Mouse (Mus musculus): Measurements from ENCODE around the gene Rnf115.
"Not testable (repeated sequence)": the region's sequence is repeated elsewhere in the genome, so short reads cannot be mapped to it uniquely, and the experiment has no call there.

Gene Rnf115

DNA sequence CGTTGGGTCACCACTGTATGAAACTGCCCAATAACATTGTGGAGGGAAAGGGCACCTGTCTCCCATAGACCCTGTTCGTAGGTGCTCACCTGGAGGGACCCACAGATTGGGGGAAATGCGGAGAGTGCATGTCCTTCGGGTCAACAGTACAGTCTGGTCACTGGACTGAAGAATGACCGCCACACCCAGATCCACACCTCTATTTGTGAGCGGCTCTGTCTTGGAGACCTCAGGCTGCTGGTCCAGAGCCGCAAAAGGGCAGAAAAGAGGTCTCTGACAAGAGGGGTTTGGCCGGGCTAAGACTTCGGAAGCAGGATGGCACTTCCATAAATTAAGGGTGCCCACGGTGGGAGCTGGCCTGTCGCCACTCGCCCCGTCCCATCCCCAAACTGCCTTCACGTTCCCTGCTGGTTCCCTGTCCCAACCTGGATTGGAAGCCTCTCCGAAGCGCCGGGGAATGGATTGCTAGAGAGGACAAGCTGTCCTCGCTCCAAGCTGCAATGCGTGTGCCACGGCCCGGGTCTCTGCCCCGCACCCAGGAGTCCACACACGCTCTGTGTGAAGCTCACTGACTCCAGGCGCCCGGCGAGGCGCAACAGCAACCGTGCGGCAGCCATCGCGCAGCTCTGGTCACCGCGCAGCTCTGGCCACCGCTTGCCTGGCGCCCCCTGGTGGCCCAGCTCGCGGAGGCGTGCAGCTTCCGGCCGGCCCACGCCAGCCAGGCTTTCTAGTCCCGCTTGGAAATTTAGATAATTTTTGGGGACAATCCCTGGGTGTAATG is 19.4 kb upstream of the Rnf115 start, which contains the start of gene Nudt17:
TSS of gene Nudt17 (minus strand) at position 660 of the 781 bp plus-strand sequence.
- DNase-seq (ENCODE audit: low read depth): peak; percentile 79

- DNase-seq (ENCODE audit: low read depth): no peak
Measured at GRCm38 (mm10) chr3:96708684-96709064, 18.8 kb upstream of the Rnf115 start.

- DNase-seq (ENCODE audit: low read depth): no peak
Measured at GRCm38 (mm10) chr3:96714286-96714685, 13.2 kb upstream of the Rnf115 start.

- peak; percentile 47 for DNase-seq (ENCODE audit: low read depth)
Measured at GRCm38 (mm10) chr3:96715854-96716253, 11.6 kb upstream of the Rnf115 start.

DNA sequence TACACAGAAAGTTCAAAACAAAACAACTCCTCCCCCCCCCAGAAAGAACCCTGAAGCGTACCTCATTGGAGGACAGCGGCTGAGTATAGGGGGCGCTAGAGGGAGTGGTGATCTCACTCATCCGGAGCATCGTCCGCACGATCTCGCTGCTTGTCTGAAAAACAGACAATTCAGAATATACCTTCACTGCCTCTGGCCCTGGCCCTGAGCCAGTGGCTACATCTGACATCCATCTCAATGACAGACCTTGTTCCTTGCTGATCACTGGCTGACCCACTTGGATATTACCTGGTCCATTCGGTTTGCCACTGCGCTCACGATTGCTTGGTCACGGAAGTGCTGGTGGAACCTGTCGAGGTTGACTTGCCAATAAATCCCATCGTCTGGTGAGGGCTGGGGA is 8.3 kb upstream of the Rnf115 start:
- DNase-seq (ENCODE audit: low read depth): peak; percentile 42

DNA sequence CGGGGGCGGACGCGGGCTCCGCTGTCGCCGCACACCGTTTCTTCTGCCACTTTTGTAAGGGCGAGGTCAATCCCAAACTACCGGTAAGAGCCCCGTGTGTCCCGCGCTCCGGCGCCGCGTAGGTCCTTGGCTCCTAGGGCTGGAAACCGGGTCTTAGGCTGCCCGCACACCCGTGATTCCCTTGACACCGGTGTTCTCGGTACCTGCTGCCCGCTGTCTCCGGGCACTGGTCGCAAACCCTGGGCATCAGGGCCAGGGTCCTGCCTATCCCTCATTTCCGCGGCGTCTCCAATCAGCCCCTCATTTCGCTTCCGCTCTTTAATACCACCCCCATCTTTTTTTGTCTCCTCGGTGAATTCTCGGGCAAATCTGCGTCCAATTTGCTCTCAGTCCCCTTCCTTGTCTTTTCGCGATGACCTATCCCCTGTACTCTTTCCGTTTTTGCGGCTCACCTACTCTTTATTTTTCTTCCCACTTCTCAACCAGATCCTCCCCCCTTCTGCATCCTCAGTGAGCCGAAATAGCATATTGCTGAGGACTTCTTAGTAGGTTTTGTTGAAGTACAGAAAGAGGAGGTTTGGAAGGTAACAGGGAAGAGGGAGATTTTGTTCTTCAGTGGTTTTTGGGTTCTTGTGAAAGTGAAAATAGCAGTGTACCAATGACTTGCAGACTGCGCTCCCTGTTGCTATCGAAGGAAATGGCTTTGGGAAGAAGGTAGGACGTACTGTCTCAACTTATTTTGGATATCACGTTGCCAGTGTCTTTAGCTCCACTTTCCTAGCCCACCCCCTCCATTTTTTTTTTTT is 567 bp downstream of the Rnf115 start:
- peak; percentile 78 for DNase-seq (ENCODE audit: low read depth)

GRCm38 (mm10) chr3:96728634-96729402 is 1.4 kb downstream of the Rnf115 start:
- DNase-seq (ENCODE audit: low read depth): no peak

DNA sequence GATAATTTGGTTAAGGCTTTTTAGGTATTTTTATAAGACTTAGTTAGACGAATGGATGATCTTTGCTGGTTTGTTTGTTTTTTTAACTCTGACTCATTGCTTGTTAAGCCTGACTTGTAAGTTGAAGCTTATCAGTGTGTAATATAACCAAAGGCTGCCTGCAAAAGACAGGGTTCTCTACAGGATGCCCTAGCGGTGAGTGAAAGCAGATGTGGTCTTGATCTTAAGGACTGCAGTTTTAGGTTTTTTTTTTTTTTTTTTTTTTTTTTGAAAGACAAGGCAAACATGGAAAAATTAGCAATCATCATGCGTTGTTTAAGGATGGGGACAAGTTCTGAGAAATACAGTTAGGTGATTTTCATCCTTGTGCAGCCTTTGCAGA is 1.9 kb downstream of the Rnf115 start:
- peak; percentile 74 for DNase-seq (ENCODE audit: low read depth)

DNA sequence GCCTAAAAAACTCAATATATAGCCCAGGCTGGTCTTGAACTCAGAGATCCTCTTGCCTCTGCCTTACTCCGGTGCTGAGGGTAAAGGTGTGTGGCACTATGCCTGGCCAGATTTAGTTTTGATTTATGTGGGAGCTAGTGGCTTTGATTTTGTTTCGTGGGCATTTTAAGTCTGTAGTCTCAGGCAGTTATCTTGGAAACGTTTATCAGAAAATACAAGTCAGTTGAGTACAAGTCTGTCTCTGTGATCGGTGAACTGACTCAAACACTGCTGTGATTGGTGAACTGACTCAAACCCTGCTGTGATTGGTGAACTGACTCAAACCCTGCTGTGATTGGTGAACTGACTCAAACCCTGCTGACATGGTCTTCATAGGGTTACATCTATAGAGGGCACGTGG is 3.3 kb downstream of the Rnf115 start:
- no peak for DNase-seq (ENCODE audit: low read depth)

DNA sequence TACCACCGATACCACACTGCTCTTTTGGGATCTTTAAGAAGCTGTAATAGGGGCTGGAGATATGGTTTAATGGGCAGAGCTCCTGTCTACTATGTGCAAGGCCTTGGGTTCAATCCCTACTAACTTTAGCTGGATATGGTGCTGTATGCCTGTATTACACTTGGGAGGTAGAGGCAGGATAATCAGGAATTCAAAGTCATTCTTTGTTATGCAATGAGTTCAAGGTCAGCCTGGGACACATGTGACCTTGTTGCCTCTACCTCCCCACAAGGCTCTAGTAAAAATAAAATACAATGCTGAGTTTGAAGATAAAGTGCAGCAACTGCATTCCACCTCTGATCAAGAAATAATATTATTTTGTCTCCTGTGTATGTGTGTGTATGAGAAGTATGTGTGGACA is 6.5 kb downstream of the Rnf115 start:
- no peak for DNase-seq (ENCODE audit: low read depth)

DNA sequence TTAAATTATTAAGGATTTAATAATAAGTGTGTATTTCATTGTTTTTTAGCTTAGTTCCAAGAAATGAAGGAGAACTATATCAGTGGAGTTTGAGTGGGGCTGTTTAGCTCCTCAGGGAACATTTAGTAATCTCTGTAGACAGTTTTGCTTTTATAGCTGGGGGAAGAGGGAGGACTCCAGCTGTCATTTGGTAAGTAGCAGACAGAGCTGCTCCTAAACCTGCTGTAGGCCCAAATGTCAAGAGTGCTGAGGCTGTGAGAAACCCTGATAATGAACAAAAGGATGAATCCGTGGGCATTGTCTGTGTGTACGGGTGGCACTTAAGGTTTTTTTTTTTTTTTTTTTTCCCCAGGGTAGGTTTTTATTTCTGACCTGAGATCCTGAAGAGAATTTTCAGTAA is 7.7 kb downstream of the Rnf115 start:
- DNase-seq (ENCODE audit: low read depth): no peak

- DNase-seq (ENCODE audit: low read depth): no peak
Measured at GRCm38 (mm10) chr3:96737013-96737740, 9.7 kb downstream of the Rnf115 start.

DNA sequence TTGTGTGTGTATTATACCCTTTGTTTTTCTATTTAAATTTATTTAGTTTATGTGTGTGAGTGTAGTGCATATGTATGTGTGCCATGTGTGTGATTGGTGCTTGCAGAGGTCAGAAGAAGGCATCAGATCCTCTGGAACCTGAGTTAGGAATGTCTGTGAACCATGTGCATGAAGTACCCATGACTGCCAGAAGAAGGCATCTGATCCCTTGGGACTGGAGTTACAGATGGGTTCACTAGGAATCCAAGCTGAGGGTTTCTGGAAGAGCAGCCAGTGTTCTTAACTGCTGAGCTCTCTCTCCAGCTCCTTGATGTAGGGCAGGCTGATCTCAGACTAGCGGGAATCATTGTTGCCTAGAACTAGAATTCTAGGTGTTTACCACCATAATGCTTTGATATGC is 10.5 kb downstream of the Rnf115 start:
- DNase-seq (ENCODE audit: low read depth): no peak

DNA sequence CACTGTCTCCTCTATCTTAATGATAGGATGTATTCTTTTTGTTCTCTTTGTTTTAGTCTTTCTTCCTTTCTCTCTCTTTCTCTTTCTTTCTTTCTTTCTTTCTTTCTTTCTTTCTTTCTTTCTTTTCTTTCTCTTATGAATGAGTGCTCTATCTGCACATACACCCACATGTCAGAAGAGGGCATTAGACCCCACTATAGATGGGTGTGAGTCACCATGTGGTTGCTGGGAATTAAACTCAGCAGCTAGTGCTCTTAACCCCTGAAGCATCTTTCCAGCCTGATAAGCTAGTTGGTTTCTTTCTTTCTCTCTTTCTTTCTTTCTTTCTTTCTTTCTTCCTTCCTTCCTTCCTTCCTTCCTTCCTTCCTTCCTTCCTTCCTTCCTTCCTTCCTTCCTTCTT is 12.8 kb downstream of the Rnf115 start:
- DNase-seq (ENCODE audit: low read depth): not testable (repeated sequence)

- DNase-seq (ENCODE audit: low read depth): no peak
Measured at GRCm38 (mm10) chr3:96744348-96744747, 16.9 kb downstream of the Rnf115 start.

DNA sequence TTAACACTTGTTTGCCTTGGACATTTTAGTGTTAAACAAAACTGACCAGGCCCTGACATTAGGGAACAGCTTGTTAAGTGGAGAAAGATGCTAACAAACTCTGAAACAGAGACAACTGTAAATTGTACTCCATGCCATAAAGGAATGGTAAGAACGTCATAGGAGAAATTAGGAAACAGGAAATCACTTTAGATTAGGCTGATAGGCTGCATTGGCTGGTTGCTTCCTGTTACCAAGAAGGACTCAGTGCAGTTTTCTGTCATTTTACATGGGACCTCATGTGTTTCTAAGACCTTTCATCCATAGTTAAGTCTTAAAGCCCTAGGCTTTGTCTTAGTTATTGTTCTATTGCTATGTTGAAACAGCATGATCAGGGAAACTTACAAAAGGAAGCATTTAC is 19.4 kb downstream of the Rnf115 start:
- DNase-seq (ENCODE audit: low read depth): no peak

DNA sequence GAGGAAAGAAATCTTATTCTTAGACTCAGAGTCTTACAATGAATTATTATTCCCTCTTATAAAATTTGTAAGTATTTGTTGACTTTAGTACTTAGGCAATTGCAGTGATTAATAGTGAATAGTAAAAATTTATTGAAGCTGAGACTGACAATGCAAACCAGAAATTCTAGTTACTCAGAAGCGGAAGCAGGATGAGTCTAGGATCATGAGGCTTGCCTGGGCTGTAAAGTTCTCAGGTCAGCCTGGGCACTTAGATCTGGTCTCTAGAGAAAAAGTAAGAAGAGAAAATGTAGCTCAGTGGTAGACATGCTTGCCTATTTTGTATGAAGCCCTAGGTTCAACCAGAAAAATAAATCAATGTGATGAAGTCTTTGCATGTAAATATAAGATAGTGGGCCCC is 28.5 kb downstream of the Rnf115 start:
- no peak for DNase-seq (ENCODE audit: low read depth)

- DNase-seq (ENCODE audit: low read depth): no peak
Measured at GRCm38 (mm10) chr3:96757691-96758090, 30.2 kb downstream of the Rnf115 start.

DNA sequence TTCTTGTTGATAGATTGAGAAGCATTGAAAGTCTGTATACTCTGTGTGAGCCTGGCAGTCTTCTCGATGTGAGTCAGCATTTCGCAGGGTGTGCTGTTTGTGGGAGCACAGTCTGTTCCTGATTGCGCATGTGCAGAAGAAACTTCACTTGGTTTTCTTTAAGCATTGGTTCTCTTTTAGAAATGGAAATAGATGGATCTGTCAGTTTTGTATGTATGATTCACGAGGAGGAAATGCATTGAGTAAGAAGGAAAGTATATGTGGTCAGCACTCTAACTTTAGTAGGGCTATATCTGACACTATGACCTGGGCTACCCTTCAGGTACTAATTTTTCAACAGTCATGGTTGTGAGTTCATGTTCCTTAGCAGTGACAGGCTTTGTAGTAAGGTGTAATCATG is 32.2 kb downstream of the Rnf115 start:
- peak; percentile 69 for DNase-seq (ENCODE audit: low read depth)

DNA sequence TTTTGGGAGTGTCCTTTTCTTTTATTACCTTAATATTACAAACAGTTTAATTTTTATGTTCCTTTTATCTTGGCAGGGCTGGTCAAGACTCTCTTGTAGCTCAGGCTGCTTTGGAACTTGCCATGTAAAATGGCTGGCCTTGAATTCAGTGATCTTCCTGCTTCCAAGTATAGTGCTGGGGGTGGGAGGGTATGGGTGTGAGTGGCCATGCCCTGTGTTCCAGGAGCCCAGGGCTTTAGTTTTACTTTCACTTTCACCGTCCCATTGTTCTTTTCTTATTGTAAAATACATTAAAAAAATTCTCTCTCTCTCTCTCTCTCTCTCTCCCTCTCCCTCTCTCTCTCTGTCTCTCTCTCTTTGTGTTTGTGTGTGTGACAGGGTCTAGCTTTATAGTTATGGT is 37.1 kb downstream of the Rnf115 start:
- DNase-seq (ENCODE audit: low read depth): peak; percentile 71

DNA sequence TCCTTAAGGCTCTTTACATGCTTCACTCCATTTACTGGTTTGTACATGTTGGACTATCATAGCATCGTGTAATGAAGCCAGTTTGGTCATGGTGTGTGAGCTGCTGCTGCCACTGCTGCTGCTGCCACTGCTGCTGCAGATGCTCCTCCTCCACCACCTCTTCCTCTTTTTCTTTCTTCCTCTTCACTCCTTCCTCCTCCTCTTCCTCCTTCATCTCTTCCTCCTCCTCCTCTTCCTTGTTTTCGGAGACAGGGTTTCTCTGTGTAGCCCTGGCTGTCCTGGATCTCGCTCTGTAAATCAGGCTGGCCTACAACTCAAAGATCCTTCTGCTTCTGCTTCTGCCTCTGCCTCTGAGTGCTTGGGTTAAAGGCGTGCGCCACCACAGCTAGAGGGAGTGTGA is 42.5 kb downstream of the Rnf115 start:
- no peak for DNase-seq (ENCODE audit: low read depth)

DNA sequence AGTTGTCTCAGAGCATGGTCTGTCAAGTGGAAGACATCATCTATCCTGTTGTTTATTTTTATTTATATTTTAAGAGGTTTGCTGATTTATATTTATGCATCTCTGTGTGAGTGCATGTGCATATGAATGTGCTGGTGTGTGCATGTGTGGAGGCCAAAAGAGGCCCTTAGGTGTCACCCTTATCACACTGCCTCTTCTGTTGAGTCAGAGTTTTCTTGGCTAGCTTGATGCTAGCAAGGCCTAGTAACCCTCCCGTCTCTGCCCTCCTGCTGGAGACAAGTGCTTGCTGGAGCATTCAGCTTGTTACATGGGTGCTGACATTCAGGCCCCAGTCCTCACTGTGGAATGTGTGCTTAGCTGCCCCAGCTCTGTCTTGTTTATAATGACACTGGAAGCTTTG is 45.5 kb downstream of the Rnf115 start:
- no peak for DNase-seq (ENCODE audit: low read depth)
